Mouse (Mus musculus): ENCODE measurements around the gene Dgki. TPM values are rescaled to one million over a fixed set of nuclear protein-coding genes. Genes with fewer than 3 reads are reported as not detected.

Dgki gene
- polyA plus RNA-seq, 1 experiment = 0.20 TPM

DNA sequence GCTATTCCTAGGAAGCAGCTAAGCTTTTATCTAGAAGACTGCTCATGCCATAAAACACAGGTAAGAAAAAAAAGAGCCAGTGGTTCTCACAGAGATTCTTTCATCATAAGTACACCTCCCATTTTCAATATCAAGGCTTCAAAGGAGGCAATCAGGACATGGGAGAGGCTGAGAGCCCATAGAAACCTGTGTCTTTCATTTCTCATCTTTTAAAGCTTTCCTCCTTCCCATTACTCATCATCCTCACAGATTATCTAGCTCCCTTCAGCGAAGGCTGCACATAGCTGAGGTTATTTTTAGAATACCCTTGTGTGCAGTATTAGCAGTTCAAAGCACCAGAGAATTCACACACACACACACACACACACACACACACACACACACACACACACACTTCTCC, 17.3 kb downstream of the Dgki start:
- 37% methylated on average over 1 of the region's 1 CpGs for WGBS
- no peak overlapping the region for H3K27ac ChIP-seq (ENCODE audit: insufficient read depth, low read depth, low read length)
- H3K27me3 ChIP-seq (ENCODE audit: control insufficient read depth, insufficient read depth, low read length) = no peaks in the 10 kb centered on the region
- no peaks in the 10 kb centered on the region for H3K36me3 ChIP-seq (ENCODE audit: control insufficient read depth, insufficient read depth, low read length)
- no peak overlapping the region for H3K4me3 ChIP-seq (ENCODE audit: low read depth, low read length)
- no peak for TF ChIP-seq POLR2A (IDR thresholded peaks at IDR 0.05; ENCODE audit: low read depth, low read length)
- TF ChIP-seq CTCF (IDR thresholded peaks at IDR 0.05; ENCODE audit: extremely low read depth, insufficient read length, insufficient replicate concordance, low read depth, low read length) = no peak
- no peaks in the 10 kb centered on the region for H3K4me1 ChIP-seq (ENCODE audit: control insufficient read depth, insufficient read depth, insufficient read length, low read length)

DNA sequence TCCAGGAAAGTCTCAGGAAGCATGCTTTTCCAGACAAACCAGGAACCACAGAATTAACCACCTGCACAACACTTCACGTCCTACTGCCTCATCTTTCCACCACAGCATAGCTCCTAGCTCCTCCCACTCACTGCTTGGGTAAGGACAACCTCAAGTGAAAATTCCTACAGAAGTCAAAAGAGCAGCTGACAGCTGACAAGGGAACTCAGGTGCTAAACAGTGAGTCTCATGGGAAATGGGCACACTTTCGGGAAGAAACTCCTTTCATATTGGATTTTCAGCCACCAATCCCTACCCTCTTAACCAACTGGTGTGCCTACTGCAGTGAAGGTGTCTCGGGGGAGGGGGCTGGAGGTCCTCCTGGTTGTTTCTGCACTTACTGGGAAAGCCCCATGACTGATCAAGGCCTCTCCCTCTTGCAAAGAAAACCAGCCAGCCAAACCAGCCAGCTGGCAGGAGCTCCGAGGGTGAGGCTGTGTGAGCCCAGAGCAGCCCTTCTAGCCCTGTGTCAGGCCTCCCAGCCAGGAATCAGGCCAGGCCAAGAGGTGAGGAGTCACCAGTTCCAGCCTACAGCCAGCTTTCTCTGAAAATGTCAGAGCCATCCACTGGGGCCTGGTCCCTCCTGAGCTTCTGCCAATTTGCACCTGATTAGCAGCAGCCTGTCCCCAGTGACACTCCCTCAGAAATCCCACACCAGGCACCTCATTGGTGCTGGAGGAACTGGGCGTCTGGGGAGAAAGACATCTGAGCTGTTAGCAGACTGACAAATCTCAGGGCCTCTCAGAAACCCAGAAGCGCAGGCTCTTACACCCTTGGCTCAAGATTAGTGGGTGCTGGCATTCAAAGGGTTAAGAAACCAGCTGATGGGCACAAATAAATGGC, 22.9 kb downstream of the Dgki start:
- H3K36me3 ChIP-seq (ENCODE audit: control insufficient read depth, insufficient read depth, low read length) = no peaks in the 10 kb centered on the region
- H3K27me3 ChIP-seq (ENCODE audit: control insufficient read depth, insufficient read depth, low read length) = no peaks in the 10 kb centered on the region
- no peak overlapping the region for H3K27ac ChIP-seq (ENCODE audit: insufficient read depth, low read depth, low read length)
- no peaks in the 10 kb centered on the region for H3K4me1 ChIP-seq (ENCODE audit: control insufficient read depth, insufficient read depth, insufficient read length, low read length)
- no peak for TF ChIP-seq POLR2A (IDR thresholded peaks at IDR 0.05; ENCODE audit: low read depth, low read length)
- TF ChIP-seq CTCF (IDR thresholded peaks at IDR 0.05; ENCODE audit: extremely low read depth, insufficient read length, insufficient replicate concordance, low read depth, low read length) = no peak
- H3K4me3 ChIP-seq (ENCODE audit: low read depth, low read length) = no peak overlapping the region
- 57% methylated on average over 6 of the region's 6 CpGs for WGBS

DNA sequence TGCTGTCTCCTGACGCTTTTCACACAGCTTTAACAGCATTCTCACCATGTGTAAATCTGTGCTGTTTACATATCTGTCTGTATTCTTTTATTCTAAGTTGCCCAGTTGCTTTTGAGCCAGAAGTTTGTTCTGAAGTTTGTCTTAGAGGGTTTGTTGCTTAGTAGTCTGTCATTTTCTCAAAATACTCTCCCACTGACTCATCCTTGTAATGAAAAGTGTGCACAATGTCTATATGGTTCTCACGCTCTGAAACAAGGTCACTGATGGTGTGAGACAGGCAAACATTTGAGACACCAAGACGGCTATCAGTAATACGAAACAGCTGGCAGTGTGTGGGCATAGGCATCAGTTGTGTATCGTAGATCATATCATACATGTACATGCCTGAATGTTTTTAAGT, 23.8 kb downstream of the Dgki start:
- no peak overlapping the region for H3K27ac ChIP-seq (ENCODE audit: insufficient read depth, low read depth, low read length)
- H3K4me3 ChIP-seq (ENCODE audit: low read depth, low read length) = no peak overlapping the region
- no peak for TF ChIP-seq POLR2A (IDR thresholded peaks at IDR 0.05; ENCODE audit: low read depth, low read length)
- TF ChIP-seq CTCF (IDR thresholded peaks at IDR 0.05; ENCODE audit: extremely low read depth, insufficient read length, insufficient replicate concordance, low read depth, low read length) = no peak
- 65% methylated on average over 5 of the region's 5 CpGs for WGBS
- H3K36me3 ChIP-seq (ENCODE audit: control insufficient read depth, insufficient read depth, low read length) = no peaks in the 10 kb centered on the region
- H3K4me1 ChIP-seq (ENCODE audit: control insufficient read depth, insufficient read depth, insufficient read length, low read length) = no peaks in the 10 kb centered on the region
- no peaks in the 10 kb centered on the region for H3K27me3 ChIP-seq (ENCODE audit: control insufficient read depth, insufficient read depth, low read length)

DNA sequence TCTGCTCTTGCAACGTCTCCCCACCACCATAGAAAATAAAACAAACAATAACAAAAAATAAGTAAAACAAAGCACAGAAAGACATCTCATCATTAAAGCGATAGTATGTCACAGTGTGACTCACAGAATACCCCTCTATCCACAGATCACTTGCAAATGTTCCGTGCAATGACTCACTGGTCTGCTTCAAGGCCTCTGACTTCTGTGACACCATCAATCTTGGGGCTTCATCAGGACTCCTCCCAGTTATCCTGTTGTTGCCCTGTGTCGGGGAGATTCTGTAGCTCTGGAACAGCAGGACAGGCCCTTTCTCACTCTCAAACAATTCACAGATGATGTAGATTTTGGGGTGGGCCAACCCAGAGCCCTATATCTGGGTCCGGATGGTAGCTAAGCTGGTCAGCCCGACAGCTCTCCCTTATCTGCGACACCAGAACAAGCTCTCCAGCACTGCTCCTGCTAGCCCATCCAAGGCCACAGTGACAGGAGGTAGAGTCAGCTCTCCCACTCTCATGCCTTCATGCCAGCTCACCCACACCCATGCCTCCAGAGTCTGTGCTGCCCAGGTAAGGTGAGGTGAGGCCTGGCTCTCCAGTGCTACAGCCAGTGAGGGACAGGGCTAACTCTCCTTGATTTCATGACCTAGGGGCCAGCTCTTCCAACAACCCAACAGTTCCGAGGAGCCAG, 28.9 kb downstream of the Dgki start:
- Histone ChIP-seq H3K27me3 (ENCODE audit: control insufficient read depth, insufficient read depth, low read length) (no peaks in the 10 kb centered on the region), H3K27ac (ENCODE audit: insufficient read depth, low read depth, low read length) (no peak overlapping the region), H3K36me3 (ENCODE audit: control insufficient read depth, insufficient read depth, low read length) (no peaks in the 10 kb centered on the region), H3K4me1 (ENCODE audit: control insufficient read depth, insufficient read depth, insufficient read length, low read length) (no peaks in the 10 kb centered on the region), H3K4me3 (ENCODE audit: low read depth, low read length) (no peak overlapping the region)
- TF ChIP-seq CTCF (IDR thresholded peaks at IDR 0.05; ENCODE audit: extremely low read depth, insufficient read length, insufficient replicate concordance, low read depth, low read length) = no peak
- TF ChIP-seq POLR2A (IDR thresholded peaks at IDR 0.05; ENCODE audit: low read depth, low read length) = no peak
- WGBS = 78% methylated on average over 8 of the region's 8 CpGs

DNA sequence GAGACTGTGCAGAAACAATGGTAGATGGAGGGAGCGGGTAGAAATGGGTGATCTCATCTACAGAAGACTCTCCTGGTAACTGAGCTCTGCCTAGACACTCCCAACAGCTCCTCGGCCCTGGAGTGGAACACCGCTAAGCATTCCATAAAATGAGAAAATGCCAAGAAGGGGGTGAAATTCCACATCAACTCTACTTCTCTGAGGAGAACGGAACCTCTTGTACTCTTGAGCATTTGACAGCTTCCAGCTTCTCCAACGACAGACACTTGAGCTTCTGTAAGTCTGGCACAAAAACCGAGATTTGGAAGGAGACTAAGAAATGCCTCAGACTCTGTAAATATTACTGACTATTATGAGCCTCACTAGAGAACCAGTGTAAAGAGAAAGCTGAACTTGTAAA, 31.4 kb downstream of the Dgki start:
- TF ChIP-seq POLR2A (IDR thresholded peaks at IDR 0.05; ENCODE audit: low read depth, low read length) (no peak), CTCF (IDR thresholded peaks at IDR 0.05; ENCODE audit: extremely low read depth, insufficient read length, insufficient replicate concordance, low read depth, low read length) (no peak)
- H3K27me3 ChIP-seq (ENCODE audit: control insufficient read depth, insufficient read depth, low read length) = no peaks in the 10 kb centered on the region
- no peaks in the 10 kb centered on the region for H3K36me3 ChIP-seq (ENCODE audit: control insufficient read depth, insufficient read depth, low read length)
- H3K27ac ChIP-seq (ENCODE audit: insufficient read depth, low read depth, low read length) = no peak overlapping the region
- H3K4me1 ChIP-seq (ENCODE audit: control insufficient read depth, insufficient read depth, insufficient read length, low read length) = no peaks in the 10 kb centered on the region
- 69% methylated on average over 6 of the region's 6 CpGs for WGBS
- no peak overlapping the region for H3K4me3 ChIP-seq (ENCODE audit: low read depth, low read length)

DNA sequence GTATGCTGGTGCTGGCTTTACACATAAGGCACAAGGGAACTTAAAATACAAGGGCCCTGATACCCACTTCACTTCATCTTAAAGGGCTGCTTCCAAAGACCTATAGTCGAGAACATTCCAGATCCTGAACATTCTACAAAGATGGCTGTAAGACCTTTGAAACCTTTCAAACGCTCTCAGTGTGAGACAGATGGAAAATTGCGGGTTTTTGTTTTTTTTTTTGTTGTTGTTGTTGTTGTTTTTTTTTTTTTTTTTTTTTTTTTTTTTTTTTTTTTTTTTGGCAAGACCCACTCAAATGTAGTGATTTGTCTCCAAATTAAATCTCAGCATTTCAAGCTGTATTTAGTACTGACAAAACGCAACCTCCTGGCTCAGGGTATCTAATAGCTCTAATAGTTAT, 32.0 kb downstream of the Dgki start:
- TF ChIP-seq CTCF (IDR thresholded peaks at IDR 0.05; ENCODE audit: extremely low read depth, insufficient read length, insufficient replicate concordance, low read depth, low read length) = no peak
- no peak for TF ChIP-seq POLR2A (IDR thresholded peaks at IDR 0.05; ENCODE audit: low read depth, low read length)
- WGBS = 85% methylated on average over 4 of the region's 4 CpGs

DNA sequence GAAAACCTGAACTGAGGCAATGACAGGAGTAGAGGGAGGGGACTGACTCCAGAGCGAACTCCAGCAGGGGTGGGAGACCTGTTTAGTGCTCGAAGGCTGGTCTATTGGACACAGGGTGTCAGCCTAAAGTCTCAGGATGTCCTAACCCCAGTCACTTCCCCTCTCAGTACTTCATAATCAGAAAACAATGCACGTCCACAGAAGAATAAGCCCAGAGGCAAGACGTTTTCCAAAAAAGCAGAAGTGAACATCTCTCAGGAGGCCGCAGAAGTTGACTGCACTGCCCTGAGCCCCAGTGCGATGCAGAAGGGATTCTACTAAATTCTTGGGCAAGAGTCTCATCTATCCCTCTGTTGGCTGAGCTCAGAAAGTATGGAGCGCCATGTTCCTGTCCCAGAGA, 37.5 kb downstream of the Dgki start:
- no peak for TF ChIP-seq CTCF (IDR thresholded peaks at IDR 0.05; ENCODE audit: extremely low read depth, insufficient read length, insufficient replicate concordance, low read depth, low read length)
- no peak for TF ChIP-seq POLR2A (IDR thresholded peaks at IDR 0.05; ENCODE audit: low read depth, low read length)
- Histone ChIP-seq H3K4me3 (ENCODE audit: low read depth, low read length) (no peak overlapping the region), H3K27me3 (ENCODE audit: control insufficient read depth, insufficient read depth, low read length) (no peaks in the 10 kb centered on the region), H3K4me1 (ENCODE audit: control insufficient read depth, insufficient read depth, insufficient read length, low read length) (no peaks in the 10 kb centered on the region), H3K27ac (ENCODE audit: insufficient read depth, low read depth, low read length) (no peak overlapping the region), H3K36me3 (ENCODE audit: control insufficient read depth, insufficient read depth, low read length) (no peaks in the 10 kb centered on the region)
- WGBS = 72% methylated on average over 7 of the region's 7 CpGs

More for the DNA sequence above, 32.0 kb downstream of the Dgki start:
- H3K36me3 ChIP-seq (ENCODE audit: control insufficient read depth, insufficient read depth, low read length) = no peaks in the 10 kb centered on the region
- no peaks in the 10 kb centered on the region for H3K4me1 ChIP-seq (ENCODE audit: control insufficient read depth, insufficient read depth, insufficient read length, low read length)
- H3K4me3 ChIP-seq (ENCODE audit: low read depth, low read length) = no peak overlapping the region
- H3K27ac ChIP-seq (ENCODE audit: insufficient read depth, low read depth, low read length) = no peak overlapping the region
- no peaks in the 10 kb centered on the region for H3K27me3 ChIP-seq (ENCODE audit: control insufficient read depth, insufficient read depth, low read length)
